Mouse (Mus musculus): ENCODE data around the gene Bpifa6.

The Bpifa6 gene

GRCm38 (mm10) chr2:154038932-154039331 lies 64.2 kb downstream of the Bpifa6 start:
- peak; percentile 17 for DNase-seq (ENCODE audit: extremely low spot score)

- DNase-seq (ENCODE audit: extremely low spot score): no peak
Measured at GRCm38 (mm10) chr2:154044743-154045142, 70.0 kb downstream of the Bpifa6 start.
